Mouse (Mus musculus) cerebellum, adult 9-11 months (tissue): ENCODE data around the gene Ankrd61.

Source experiments
- DNase-seq: peaks from one replicate; pipeline ENCODE4 v3.0.0; 2022

The Ankrd61 gene

DNA sequence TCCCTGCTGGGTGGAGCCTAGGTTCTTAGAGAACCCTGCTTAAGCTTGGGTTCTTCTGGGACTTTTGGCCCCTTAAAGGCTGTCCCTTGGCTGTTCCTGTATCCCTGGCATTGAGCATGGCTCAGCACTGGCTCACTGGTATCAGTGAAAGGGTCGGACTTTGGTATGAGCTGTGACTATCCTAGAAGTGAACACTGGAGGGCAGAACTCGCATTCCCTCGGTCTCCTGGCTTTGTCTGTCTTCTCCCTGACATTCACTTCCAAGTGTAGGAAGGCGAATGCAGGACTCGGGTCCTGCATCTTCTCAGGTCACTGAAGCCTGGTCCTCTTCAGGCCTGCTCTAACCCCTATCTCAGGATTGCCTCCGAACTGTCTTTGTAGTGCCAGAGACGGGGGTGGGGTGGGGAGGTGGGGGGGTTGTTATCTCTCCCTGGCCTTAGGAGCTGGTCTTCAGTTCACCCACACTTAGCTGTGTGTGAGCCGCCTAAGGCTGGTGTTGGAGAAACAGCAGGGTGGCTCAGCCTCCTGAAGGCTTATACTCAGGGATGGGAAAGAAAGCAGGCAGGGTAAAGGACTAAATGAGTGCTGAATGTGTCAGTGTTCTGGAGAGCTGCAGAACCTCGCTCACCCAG, 5.1 kb downstream of the Ankrd61 start:
- DNase-seq, result no peak

DNA sequence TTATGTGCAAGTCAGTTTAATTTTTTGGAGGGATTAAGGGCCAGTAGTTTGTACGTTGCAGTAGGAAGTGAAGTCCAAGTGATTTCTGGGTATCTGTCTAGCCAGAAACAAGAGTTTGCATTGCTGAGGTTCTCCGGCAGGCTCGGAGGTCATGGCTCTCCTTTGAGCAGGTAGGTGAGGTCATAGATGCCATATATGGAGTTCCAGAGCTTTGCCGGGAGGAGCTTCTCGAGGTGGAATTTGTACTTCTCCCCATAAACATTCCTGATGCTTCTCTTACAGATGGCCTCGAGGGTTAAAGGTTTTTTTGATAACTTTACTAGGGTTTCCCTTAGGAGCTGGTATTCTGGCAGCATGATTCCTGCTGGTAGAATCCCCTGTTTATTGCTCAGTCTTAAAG, 6.7 kb downstream of the Ankrd61 start:
- DNase-seq, result no peak

DNA sequence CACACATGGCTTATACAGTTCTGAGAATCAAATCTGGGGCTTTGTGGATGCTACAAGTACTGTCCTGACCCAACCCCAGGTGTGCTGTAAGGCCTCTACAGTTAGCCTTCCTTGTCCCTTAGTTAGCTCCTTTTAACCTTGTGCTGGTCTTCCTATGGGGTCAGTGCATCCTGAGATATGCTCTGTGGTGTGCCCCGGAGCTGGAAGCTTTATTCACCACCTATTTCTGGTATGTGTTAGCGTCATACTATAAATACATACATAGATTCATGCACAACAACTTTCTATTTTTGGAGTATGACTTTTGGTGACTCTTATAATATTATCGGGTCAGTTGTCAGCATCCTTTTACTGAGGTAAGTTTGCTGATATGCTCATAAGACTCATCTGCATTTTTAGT, 12.2 kb downstream of the Ankrd61 start:
- DNase-seq, result no peak

DNA sequence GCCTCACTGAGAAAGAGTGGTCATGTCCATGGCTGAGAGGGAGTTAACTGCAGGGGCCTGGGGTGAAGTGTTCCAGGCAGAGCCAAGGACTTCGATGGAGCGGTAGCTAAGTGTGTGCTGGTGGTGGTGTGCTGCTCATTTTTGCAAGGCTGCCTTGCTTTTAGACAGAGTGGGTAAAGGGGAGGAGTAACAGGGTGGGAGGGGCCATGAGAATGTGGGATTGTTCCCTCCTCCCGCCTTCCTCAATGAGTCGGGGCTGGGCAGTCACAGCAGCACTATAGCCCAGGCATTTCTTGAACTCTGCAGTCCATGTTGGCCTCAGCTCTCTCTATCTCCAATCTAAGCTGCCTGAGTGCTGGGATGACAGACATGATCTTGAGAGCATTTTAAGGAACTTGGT, 22.9 kb downstream of the Ankrd61 start:
- no peak for DNase-seq

DNA sequence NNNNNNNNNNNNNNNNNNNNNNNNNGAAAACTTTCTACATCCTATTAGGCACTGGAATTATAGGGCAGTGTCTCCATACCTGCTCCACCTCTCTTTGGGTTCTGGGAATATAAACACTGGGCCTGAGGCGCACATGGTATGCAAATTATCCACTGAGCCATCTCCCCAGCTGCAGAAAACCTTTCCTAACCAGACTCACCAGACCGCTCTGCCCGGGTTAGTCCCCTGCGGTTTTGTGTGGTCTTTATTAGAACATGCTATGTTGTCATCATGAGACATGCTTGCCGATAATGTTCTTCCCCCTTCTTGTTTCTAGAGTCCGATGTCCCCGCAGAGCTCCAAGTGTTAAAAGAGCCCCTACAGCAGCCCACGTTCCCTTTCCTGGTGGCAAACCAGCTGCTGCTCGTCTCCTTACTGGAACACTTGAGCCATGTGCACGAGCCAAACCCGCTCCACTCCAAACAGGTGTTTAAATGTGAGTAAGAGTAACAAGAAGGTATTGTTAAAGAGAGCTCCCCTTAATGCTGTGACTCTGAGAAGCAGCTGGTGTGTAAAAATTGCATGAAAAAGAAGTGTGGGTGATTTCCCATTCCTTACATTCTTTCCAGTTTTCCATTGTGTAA, 25.8 kb downstream of the Ankrd61 start:
- DNase-seq, result no peak
